Mouse (Mus musculus) retina, postnatal 1 day (tissue): ENCODE data around the gene Map3k10.
A peak's percentile ranks its signal among the peaks of the same experiment; 100 is the strongest.

ENCODE experiments used
- DNase-seq: peaks from one replicate; pipeline ENCODE4 v3.0.0-alpha.2; 2012

Gene Map3k10

DNA sequence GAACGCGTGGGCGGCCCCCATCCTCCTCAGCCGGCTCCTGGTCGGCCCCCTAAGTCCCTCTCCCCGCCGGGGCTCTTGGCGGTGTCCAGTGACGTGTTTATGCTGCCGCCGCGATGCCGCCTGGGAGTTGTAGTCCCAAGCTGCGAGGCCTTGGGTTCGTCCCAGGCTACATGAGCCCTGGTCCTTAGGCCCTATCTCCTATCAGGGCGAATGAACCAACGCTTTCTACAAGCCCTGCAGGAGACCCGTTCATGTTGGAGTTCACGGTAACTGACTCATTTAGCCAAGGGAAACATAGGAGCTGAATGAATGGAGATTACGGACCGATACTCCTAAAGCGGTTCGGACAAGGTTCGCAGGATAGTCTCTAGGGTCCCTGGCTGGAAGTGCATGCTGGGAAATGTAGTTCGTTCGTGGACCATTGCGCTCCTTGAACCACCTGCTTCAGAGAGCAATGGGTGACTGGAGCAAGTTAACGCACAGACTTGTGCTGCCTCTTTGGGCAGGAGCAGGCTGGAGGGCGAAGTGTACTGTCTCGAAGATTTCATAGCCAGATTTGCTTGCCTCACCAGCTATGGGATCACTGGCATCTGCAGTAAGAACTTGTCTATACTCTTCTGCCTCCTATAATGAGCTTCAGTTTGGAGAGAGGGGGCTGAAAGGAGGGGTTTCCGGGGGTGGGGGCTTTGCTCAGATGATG, at the start of gene Map3k10:
Gene Map3k10, minus strand, starts transcription at position 77 of the 700 bp plus-strand sequence.
- DNase-seq: peak; percentile 97

DNA sequence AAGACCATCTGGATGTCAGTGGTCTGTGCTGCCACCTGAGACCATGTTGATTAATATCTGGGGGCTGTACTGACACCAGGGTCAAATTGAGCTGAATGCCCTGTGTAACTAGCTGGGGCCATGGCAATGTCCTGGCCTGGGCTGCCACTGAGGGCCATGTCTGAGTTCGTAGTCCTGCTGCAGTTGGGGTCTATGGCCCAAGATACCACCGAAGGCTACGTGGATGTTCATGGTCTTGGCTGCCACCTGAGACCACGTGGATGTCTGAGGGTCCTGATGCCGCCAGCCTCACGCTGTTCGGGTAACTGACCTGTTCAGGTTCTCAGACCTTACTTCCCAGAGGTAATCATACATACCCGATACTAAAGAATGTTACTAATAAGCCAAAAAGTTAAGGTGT, 47.6 kb upstream of the Map3k10 start:
- no peak for DNase-seq

DNA sequence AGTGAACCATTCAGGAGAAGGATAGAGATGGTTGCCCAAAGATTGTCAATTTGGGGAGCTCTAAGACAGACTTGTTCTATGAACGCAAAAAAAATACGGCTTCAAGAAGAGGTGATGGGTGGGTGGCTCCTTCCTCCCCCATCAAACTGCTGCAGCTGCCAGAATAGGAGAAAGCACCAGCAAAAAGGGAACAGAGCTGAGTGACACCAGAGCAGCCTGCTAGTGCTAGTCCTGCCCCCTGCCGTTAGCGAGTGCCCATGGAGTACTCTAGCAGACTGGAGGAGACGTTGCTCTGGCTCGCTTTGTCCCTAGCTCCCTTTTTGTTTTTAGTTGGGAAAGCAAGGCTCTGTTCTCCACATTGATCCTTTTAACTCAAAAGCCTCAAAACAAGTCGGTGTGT, 36.0 kb upstream of the Map3k10 start:
- DNase-seq: no peak

DNA sequence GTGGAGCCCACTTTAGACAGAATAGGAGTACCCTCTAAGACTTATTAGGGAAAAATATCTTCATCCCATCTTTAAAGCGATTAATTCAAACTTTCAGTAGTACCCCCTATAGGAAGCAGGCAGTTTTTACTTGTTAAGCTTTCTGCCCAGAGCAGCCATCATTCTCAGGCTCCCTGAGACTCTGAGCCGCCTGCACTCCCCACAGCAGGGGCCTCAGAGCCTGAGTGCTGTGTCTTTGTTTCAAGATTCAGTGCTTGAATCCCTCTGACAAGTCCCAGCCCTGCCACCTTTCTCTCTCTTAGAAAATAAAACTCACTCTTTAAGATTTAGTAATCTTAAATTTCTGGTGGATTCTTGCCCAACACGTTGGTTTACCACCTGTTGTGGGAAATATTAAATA, 22.3 kb upstream of the Map3k10 start:
- no peak for DNase-seq

DNA sequence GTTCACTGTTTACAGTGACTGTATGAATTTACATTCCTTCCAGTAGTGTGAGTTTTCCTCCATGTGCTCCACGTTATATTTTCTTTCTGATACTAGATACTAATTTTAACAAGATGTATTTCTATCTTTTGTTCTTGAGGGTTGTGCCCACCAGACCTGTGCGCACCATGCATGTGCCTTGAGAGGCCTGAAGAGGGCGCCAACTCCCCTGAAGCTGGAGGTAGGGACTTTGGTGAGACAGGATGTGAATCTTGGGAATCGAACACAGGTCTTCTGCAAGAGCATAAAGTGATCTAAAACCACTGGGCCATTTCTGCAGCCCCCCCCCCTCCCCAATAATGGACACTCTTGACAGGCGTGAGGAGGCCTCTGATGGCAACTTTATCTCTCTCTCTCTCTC, 16.7 kb upstream of the Map3k10 start:
- peak; percentile 56 for DNase-seq

DNA sequence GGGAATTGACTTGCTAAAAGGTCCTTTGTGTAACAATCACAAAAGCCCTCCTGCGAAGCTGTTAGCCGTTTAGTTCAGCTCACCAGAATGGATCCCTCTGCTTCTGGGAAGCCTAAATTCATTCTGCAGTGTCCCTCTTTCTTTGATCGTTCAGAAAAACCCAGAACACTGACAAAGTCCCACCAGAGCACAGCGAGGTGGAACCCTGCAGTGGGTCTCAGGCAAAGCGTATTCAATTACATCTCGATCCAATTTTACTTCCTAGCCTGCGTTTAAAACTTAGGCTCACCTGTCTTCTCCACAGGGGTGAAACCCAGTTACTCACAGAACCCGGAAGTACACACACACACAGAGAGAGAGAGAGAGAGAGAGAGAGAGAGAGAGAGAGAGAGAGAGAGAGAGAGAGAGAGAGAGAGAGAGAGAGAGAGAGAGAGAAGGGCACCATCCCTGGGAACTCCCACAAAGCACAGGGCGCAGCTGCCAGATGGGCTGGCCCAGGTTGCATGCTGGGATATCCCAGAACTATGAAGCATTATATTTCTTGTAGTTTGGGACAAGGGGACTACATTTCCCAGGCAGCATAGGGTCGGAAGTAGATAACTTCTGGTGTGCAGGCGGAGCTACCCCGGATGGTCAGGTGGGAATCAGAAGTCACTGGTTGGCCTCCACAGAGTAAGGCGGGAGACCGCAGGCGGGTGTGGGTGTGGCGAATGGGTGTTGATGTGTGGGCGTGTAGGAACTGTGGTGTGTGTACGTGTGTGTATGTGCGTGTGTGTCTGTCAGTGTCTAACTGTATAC, 14.6 kb upstream of the Map3k10 start, which contains the start of gene Zfp607b:
Gene Zfp607b, plus strand, starts transcription at position 526 of the 798 bp plus-strand sequence.
- peak; percentile 98 for DNase-seq

DNA sequence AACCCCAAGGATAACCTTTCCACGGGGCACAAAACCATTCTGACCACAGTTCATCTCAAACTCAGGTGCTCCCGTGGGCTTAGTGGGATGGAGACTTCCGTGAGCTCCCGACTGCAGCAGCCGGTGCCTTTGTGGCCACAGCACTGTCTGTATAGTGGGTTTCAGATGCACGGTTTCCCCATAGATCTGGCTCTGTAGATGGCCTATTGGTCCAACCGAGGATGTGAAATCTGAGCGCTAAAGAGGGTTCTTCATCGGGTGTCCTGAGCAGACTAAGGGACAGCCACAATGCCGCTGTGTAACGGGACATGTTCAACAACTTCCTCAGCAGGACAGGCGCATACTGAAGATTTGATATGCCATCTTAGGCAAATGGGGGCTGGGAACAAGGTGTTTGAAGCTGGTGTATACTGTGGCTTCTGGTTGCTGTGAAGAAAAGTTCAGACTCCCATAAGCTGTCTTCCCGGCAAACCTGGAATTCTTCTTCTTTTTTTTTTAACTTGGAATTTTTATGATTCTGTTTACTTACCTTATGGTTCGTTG, 13.9 kb upstream of the Map3k10 start:
- DNase-seq: no peak

DNA sequence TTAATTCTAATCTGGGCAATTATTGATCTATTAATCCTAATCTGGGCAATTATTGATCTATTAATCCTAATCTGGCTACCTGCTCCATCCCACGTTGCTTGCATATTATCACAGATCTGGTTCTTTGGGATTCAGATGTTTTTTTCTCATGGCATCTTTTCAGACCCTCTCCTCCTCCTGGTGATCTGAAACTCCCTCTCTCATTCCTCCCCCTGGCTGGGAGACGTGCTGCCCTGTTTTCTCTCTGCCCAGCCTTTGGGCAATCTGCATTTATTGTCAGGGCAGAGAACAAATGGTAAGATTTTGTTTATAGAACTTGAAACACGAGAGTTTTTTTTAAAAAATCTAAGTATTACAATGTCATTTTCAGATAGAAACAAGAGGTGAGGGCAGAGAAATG, 13.4 kb upstream of the Map3k10 start:
- no peak for DNase-seq

DNA sequence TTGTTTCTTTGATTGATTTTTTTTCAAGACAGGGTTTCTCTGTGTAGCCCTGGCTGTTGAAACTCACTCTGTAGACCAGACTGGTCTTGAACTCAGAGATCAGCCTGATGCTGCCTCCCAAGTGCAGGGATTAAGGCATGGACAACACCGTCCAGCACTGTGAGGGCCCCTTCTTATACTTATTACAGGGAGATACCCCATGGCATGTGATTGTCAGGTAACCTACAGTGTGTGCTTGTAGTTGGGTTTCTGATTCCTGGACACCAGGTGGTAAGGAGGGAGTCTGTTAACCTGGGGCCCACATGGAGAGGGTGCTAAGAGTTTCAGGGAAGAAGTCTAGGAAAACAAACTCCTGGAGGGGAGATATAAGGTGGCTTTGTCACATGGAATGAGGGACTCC, 12.6 kb upstream of the Map3k10 start:
- no peak for DNase-seq

DNA sequence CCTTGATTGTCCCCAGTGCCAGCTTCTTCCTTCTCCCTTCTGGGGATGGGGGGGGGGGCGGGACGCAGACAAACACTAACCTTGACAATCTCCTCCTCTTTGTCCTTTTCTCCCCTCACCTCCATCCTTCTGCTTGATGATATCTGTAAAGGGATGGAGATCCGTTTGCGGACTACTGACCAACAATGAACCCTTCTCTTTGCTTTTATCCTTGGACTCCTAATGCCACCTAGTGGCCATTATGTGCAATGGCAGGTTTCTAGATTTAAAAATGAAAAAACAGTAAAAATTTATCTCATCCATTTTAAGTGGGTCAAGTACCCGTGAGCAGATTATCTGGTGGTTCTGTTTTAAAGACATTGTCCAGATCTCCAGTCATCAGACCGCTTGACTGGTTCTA, 11.3 kb upstream of the Map3k10 start:
- peak; percentile 82 for DNase-seq

DNA sequence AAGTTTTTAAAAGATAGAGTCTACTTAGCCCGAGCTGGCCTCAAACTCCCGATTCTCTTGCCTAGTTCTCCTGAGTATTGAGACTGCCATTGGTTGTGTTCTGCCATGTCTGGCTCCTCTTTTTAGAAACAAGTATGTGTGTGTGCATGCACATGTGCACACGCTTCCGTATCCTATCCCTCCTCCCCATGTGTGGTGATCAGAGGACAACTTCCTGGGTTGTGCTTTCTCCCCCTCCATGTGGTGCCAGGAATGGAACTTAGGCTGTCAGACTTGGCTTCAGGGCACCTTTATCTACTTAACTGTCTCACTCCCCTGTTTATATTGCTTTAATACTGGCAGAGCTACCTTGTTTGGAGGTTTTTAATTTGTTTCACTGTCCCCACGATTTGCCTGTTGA, 10.8 kb upstream of the Map3k10 start:
- no peak for DNase-seq

DNA sequence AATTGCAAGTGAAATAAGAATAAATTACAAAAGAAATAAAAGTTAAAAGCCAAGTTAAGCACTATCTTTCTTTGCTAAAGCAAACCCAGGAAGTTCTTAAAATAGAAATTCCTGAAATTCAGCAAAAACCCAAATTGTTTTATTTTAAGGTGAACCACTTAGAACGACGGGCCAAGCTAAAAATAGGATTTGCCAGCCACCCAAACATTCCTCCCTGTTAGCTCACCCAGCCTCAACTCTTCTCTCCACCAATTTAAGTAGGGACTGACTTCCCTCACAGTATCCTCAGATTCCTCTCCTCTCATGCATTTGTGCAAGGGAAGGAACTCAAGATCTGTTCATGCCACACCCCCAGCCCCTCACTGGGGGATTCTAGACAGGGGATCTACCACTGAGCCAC, 8.8 kb upstream of the Map3k10 start:
- DNase-seq: no peak

DNA sequence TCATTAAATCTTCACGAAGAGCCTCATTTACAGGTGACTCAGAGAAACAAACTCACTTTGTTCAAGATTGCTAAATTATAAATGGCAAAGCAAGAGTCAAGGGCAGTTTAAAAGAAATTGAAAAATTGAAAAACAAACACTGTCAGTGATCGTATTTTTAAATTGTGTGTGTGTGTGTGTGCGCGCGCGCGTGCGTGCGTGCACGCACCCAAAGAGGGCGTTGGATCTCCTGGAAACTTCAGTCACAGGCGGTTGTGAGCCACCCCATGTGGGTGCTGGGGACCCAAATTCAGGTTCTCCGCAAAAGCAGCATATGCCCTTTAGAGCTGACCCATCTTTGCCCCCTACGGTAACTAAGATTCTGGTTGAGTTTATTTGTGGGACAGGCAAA, 819 bp upstream of the Map3k10 start:
- DNase-seq: no peak

DNA sequence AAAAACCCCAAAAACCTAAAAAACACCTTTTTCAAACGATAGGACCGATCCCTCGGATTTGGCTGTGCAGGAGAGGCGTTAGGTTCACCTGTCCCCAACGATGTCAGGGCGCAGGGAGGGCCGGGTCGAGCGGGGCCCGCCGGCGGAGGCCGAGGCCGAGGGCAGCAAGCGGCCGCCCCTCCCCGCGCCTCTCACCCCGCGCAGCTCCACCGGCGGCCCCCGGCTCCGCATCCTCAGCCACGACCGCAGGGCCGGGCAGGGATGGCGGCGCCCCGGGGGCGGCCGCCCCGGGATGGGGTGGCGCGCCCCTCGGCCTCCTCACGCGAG, 240 bp downstream of the Map3k10 start:
- DNase-seq: no peak

DNA sequence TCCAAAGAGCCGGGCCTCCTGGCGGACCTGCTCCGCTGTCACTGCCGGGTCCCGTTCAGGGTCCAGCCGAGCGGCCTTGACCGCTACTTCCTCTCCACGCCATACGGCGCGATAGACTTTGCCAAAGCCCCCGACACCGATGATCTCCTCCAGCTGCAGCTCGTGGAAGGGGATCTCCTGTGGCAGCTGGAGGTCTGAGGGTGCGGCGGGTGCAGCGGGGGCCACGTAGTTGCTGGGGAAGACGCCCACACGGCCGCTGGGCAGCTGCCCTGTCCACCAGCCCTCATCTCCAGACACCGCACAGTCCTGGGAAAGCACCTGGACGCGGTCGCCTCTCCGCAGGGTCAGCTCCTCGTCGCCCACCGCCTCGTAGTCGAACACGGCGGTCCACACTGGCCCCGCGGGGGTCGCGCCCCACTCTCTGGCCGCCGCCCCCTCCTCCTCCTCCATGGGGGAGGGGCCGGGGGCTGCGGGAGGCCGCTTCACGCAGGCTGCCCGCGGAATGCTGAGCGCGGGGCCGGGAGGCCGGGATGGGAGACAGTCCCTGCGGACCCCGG, 745 bp downstream of the Map3k10 start:
- peak; percentile 35 for DNase-seq

DNA sequence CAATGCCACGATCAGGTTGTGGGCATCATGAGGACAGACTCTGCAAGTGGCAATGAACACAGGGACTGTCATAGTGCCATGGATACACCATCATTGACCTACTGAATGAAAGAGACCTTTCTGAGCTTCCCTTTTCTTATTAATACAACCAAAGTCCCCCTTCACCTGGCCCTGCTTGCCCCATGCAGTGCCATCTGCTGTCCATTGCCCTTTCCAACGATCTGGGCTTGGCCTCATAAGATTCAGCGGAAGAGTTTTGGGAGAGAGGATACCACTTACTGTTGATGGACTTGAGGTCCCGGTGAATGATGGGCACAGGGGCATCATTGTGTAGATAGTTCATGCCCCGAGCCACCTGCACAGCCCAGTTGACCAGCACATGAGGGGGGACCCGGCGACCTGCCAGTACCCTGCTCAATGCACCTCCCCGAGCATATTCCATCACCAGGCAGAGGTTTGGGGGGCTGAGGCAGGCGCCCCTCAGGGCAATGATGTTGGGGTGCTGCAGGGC, 1.3 kb downstream of the Map3k10 start:
- DNase-seq: no peak

DNA sequence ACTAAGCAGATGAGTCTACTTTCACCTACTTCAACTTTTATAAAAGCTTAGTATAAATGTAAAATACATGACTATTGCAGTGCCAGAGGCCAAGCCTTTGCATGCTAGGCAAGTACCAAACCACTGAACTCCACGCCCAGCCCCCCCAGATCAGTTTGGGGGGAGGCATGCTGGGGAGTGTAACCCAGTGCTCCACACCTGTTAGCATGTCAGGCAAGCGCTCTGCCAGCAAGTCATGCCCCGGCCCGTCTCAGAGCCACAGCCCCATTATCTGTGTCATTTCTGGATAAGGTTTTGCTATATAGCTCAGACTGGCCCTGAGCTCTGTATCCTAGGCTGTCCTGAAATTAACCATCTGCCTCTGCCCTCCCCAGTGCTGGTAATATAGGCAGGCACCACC, 12.4 kb downstream of the Map3k10 start:
- DNase-seq: no peak

DNA sequence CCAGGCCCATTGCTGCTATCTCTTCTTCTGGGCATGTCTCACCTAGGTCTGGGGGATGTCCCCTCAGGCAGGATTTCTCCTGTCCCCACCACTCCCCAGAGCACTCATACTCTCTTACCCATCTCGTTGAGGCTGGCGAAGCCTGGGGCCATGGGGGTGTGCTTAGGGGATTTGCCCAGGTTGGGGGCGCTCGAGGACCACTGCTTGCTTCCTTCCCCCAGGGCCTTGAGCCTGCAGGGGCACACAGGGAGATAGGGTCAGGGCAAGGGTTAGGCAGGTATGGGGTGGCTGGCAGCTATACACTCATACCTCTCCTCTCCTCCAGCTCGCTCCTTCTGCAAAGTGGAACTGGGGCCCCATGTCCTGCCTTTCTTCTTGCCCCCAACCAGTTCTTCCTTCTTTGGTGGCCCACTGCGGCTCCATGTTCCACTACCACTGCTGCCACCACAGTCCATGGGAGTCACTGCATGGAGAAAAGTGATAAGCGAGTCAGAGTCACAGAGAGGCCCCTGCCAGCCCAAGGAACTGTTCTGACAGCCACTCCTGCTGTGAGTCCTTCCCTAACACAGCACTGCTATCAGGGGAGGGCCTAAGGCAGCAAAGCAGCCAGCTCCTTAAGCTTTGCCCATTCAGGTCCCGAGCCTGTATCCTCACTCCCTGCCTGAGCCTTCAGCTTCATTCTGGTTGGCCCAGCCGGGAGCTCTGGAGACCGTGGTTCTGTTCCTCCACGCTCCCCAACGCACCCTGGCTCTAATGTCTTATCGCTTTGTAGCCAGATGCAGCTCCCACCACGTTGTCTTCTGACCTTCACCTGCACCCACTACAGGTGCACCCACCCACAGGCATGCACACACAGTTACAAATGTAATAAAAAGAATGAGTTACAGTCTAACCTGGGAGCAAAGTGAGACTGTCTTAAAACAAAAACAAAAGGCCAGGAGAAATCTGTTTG, 15.4 kb downstream of the Map3k10 start:
- no peak for DNase-seq

DNA sequence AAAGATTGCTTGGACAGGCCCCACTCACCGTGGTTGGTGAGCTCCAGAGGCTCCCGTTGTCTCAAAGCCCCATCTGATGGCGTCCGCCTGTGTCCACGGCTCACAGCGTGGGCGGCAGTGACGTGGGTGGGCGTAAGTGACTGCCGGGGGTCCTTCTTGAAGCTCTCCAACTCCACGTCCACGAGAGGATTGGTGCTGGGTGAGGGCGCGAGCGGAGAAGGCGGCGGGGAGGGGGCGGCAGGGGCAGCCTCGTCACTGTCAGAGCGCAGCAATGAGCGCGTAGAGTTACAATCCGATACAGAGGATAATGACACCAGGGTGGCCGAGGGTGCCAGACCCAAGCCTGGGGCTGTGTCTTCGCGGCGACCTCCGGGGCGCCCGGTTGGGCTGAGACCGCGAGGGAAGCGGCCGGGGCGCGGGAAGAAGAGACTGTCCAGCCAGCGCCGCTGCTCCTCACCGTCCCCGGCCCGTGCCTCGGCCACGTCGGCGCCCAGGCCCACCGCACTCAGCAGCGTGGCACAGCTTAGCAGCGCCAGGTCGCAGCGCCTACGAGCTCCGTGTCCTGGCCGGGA, 16.5 kb downstream of the Map3k10 start:
- DNase-seq: no peak

DNA sequence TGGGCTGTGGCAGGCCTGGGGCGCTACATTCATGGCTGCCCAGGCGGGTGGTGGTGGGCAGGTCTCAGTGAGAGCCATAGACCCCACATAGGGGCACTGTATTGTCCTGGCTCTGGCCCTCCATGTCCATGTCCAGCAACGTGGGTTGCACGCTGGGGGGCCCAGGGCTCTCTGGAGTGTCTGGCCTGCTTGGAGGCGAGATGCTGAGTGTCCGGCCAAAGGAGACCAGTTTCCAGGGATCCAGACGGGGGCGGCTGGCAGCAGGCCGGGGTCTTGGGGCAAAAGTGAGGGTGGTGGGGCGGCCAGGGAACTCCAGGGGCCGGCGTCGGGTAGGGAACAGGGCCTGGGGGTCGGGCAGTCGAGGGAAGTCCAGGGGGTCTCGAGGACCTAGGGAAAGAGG, 17.8 kb downstream of the Map3k10 start:
- DNase-seq: no peak

DNA sequence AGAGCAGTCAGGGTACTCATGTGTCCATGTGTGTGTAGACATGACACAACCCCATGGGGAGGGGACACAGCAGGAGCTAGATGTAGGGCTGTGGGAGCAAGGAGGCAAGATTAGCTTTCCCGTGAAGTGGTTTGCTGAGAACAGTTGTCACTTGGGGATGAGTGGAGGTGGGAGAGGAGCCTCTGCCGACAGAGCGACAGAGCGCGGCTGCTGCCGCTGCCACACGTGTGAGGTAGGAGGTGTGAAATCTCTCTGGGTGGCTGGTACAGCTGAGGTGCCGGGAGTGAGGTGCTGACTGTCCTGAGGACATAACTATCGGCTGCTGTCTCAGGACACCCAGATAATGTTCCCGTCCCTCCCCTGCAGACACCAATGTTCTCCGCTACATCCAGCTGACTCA, 18.9 kb downstream of the Map3k10 start:
- DNase-seq: no peak

DNA sequence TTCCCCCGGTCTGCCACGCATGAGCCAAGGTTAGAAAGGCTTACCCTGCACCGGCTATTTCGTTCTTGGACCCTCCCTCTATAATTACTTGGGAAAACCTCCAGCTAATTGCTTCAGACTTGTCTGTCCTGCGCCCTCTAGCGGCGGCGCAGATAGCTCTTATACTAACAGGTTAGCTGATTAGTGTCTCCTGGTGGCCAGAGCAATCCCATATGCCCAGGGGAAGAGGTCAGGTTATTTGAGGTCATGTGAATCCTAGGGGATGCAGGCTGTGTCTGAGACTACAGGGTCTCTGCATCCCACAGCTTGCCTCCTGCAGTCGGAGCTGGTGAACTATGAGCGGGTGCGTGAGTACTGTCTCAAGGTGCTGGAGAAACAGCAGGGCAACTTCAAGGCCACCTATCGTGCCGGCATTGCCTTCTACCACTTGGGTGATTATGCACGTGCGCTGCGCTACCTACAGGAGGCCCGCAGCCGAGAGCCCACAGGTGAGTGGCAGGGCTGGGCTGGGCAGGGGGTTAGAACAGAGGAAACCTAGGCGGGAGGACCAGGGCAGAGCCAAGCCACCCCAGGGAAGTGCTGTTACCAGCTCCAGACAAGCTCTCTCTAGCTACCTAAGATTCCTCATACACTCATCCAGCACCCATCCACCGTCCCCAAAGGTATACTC, 19.7 kb downstream of the Map3k10 start:
- DNase-seq: peak; percentile 56
